Comparison of ENCODE assay signal across 9 mouse cellular contexts in the genomic region with DNA sequence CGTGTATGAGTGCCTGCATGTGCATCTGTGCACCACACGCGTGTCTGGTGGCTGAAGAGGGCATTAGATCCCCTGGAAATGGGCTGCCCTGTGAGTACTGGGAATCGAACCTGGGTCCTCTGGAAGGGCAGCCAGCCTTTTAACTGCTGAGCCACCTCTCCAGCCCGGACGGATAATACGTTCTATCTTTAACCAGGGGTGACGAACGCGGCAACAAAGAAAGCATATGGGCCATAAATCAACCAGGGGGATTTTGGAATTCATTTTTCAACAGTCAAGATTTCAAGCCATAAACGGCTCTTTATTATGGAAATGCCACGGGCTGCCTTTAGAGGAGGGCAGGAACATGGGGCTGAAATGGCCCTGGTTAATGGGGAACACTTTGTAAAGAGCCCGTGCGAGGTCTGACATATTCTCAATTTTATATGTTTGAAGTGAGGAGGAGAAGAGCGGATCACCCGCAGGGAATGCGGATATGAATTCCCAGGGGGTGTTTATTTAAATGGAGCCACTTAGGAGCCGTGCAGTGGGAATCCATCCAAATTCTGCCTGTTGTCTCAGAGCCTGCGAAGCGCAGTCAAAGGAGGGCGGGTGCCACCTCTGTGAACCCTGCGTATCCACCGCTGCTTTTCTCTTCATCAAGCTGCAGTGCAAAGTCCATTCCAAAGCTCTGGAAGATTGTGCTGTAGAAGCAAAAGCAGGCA.
DNase-seq lines count a peak whose midpoint lies in the region; ATAC-seq and TF ChIP-seq lines count a peak whose summit lies in the region.
"Had no signal": no experiment of that assay in that cellular context is flagged by ENCODE, and none has a peak within 500 bp of the region (broad histone marks: within the 10 kb centered on the region; RNA-seq: fewer than 3 reads in every experiment).

No protein-coding gene starts in this region.

- no peak overlapping the region for H3K4me2 ChIP-seq in liver, embryonic 11.5 days
- no peak overlapping the region for H3K4me2 ChIP-seq in liver, postnatal 0 days (ENCODE audit: low read depth, low read length)
- peak overlapping the region; percentile 28; the same call in 1 of the 2 replicates for H3K4me2 ChIP-seq in neural tube, embryonic 12.5 days (replicated peaks)

- H3K27me3 ChIP-seq in liver, embryonic 11.5 days (replicated peaks; ENCODE audit: control insufficient read depth, insufficient read depth, low read length) = no peaks in the 10 kb centered on the region
- no peaks in the 10 kb centered on the region for H3K27me3 ChIP-seq in liver, postnatal 0 days (ENCODE audit: insufficient read depth, low read length)
- peaks cover 42% of the 10 kb centered on the region for H3K27me3 ChIP-seq in hindbrain, embryonic 10.5 days (ENCODE audit: insufficient read depth, poor library complexity, severe bottlenecking)
- H3K27me3 ChIP-seq in neural tube, embryonic 12.5 days (replicated peaks) = 0 out of 2 replicates have a peak, but pooled peaks cover 4% of the 10 kb centered on the region

- H3K4me1 ChIP-seq in liver, embryonic 11.5 days (replicated peaks; ENCODE audit: control insufficient read depth, insufficient read depth, low read length) = no peaks in the 10 kb centered on the region
- no peaks in the 10 kb centered on the region for H3K4me1 ChIP-seq in liver, postnatal 0 days (ENCODE audit: insufficient read depth)
- H3K4me1 ChIP-seq in hindbrain, embryonic 10.5 days (replicated peaks) = peaks cover 38% of the 10 kb centered on the region
- peaks cover 23% of the 10 kb centered on the region for H3K4me1 ChIP-seq in neural tube, embryonic 12.5 days

- no peak for DNase-seq in liver, embryonic 11.5 days (ENCODE audit: low spot score)
- no peak for DNase-seq in liver, postnatal 0 days
- DNase-seq in hindbrain, embryonic 10.5 days (ENCODE audit: low spot score) = no peak
- peak; percentile 85 to 88 for DNase-seq in kidney, postnatal 25 days
- no peak for DNase-seq in frontal cortex, postnatal 25 days (ENCODE audit: low spot score in 2 of 2)
- DNase-seq: cerebellum, adult 11-12 months had no signal

- no peak for TF ChIP-seq EP300 in liver, postnatal 0 days (IDR thresholded peaks at IDR 0.05; ENCODE audit: low read depth)

- no peak overlapping the region for H3K4me3 ChIP-seq in liver, embryonic 11.5 days (ENCODE audit: low read depth, low read length)
- H3K4me3 ChIP-seq in liver, postnatal 0 days (ENCODE audit: low read depth, low read length) = no peak overlapping the region
- no peak overlapping the region for H3K4me3 ChIP-seq in hindbrain, embryonic 10.5 days
- no peak overlapping the region for H3K4me3 ChIP-seq in neural tube, embryonic 12.5 days

- no peak for TF ChIP-seq CTCF in liver, postnatal 0 days (IDR thresholded peaks at IDR 0.05; ENCODE audit: low read depth)

- H3K9me3 ChIP-seq in liver, embryonic 11.5 days (ENCODE audit: control insufficient read depth, low read length) = no peaks in the 10 kb centered on the region
- no peaks in the 10 kb centered on the region for H3K9me3 ChIP-seq in liver, postnatal 0 days (ENCODE audit: low read length)
- H3K9me3 ChIP-seq in hindbrain, embryonic 10.5 days = no peaks in the 10 kb centered on the region
- no peaks in the 10 kb centered on the region for H3K9me3 ChIP-seq in neural tube, embryonic 12.5 days

- no peak for ATAC-seq in liver, embryonic 11.5 days (replicated peaks; ENCODE audit: low FRiP score)
- ATAC-seq in liver, postnatal 0 days = no peak
- peak; percentile 65 for ATAC-seq in neural tube, embryonic 12.5 days (ENCODE audit: low FRiP score, low read depth)
- no peak for ATAC-seq in megakaryocyte-erythroid progenitor cell, adult 5-6 weeks (replicated peaks; ENCODE audit: low FRiP score, low TSS enrichment, poor library complexity, severe bottlenecking)
- ATAC-seq in cerebellum, adult (ENCODE audit: insufficient number of reproducible peaks, low FRiP score, low TSS enrichment) = no peak

- 0 out of 2 replicates have a peak overlapping the region, but pooled peaks have one; percentile 16 for H3K27ac ChIP-seq in liver, embryonic 11.5 days (ENCODE audit: low read depth, low read length)
- no peak overlapping the region for H3K27ac ChIP-seq in liver, postnatal 0 days (ENCODE audit: low read depth)
- peak overlapping the region; percentile 67; the same call in 1 of the 2 replicates for H3K27ac ChIP-seq in hindbrain, embryonic 10.5 days
- H3K27ac ChIP-seq in neural tube, embryonic 12.5 days = no peak overlapping the region

- H3K9ac ChIP-seq in liver, embryonic 11.5 days (ENCODE audit: low read depth, low read length) = no peak overlapping the region
- no peak overlapping the region for H3K9ac ChIP-seq in liver, postnatal 0 days (replicated peaks)
- H3K9ac ChIP-seq in neural tube, embryonic 12.5 days = no peak overlapping the region

- 73% methylated on average over 23 of the region's 23 CpGs for WGBS in liver, embryonic 11.5 days
- WGBS in liver, postnatal 0 days (ENCODE audit: insufficient replicate concordance) = 78% methylated on average over 23 of the region's 23 CpGs
- WGBS in hindbrain, embryonic 10.5 days = 50% methylated on average over 23 of the region's 23 CpGs
- 23% methylated on average over 23 of the region's 23 CpGs for WGBS in neural tube, embryonic 12.5 days

- no peaks in the 10 kb centered on the region for H3K36me3 ChIP-seq in liver, embryonic 11.5 days (ENCODE audit: control insufficient read depth, insufficient read depth, low read length)
- no peaks in the 10 kb centered on the region for H3K36me3 ChIP-seq in liver, postnatal 0 days (replicated peaks; ENCODE audit: insufficient read depth, low read length)
- H3K36me3 ChIP-seq in hindbrain, embryonic 10.5 days = no peaks in the 10 kb centered on the region
- no peaks in the 10 kb centered on the region for H3K36me3 ChIP-seq in neural tube, embryonic 12.5 days

Comparison
In these comparisons a context has a peak if more than half of its experiments do, and no peak if none do; other contexts are left out.
1. H3K27ac ChIP-seq: peak in liver, embryonic 11.5 days (single experiment) and hindbrain, embryonic 10.5 days (single experiment); none in liver, postnatal 0 days (single experiment) and neural tube, embryonic 12.5 days (single experiment).
2. DNase-seq: peak in kidney, postnatal 25 days (2 of 2); none in liver, embryonic 11.5 days (single experiment), liver, postnatal 0 days (single experiment), hindbrain, embryonic 10.5 days (single experiment) and frontal cortex, postnatal 25 days (0 of 2).